Comparison of ENCODE assay signal across 29 mouse cellular contexts in genomic region chr3:80750786-80751185, GRCm38 (mm10). TPM values are rescaled to one million over a fixed set of nuclear protein-coding genes. Genes with fewer than 3 reads are reported as not detected.
A peak's percentile ranks its signal among the peaks of the same experiment; 100 is the strongest.
DNase-seq lines count a peak whose midpoint lies in the region; ATAC-seq and TF ChIP-seq lines count a peak whose summit lies in the region.
"Had no signal": no experiment of that assay in that cellular context is flagged by ENCODE, and none has a peak within 500 bp of the region (broad histone marks: within the 10 kb centered on the region; RNA-seq: fewer than 3 reads in every experiment).

No protein-coding gene starts in this region.

- H3K4me3 ChIP-seq in layer of hippocampus, adult 2 months: no peak overlapping the region
- no peak overlapping the region for H3K4me3 ChIP-seq in midbrain, embryonic 14.5 days (replicated peaks; ENCODE audit: low read depth, low read length)
- H3K4me3 ChIP-seq in midbrain, embryonic 16.5 days (ENCODE audit: low read depth, low read length): no peak overlapping the region
- H3K4me3 ChIP-seq: embryonic facial prominence, embryonic 13.5 days; embryonic facial prominence, embryonic 15.5 days; erythroblast, embryonic 14.5 days; forebrain, embryonic 10.5 days; forebrain, embryonic 12.5 days had no signal

- no peak overlapping the region for H3K4me2 ChIP-seq in midbrain, embryonic 14.5 days (ENCODE audit: low read length)
- H3K4me2 ChIP-seq in midbrain, embryonic 16.5 days (ENCODE audit: low read length): no peak overlapping the region
- H3K4me2 ChIP-seq: embryonic facial prominence, embryonic 13.5 days; embryonic facial prominence, embryonic 15.5 days; forebrain, embryonic 12.5 days had no signal

- 0 out of 2 replicates have a peak overlapping the region, but pooled peaks have one; percentile 10 for H3K27ac ChIP-seq in layer of hippocampus, adult 2 months
- H3K27ac ChIP-seq in midbrain, embryonic 14.5 days (replicated peaks; ENCODE audit: low read depth, low read length): no peak overlapping the region
- H3K27ac ChIP-seq in midbrain, embryonic 16.5 days (ENCODE audit: low read length): no peak overlapping the region
- H3K27ac ChIP-seq: embryonic facial prominence, embryonic 13.5 days; embryonic facial prominence, embryonic 15.5 days; forebrain, embryonic 10.5 days; forebrain, embryonic 12.5 days had no signal

- H3K27me3 ChIP-seq in midbrain, embryonic 14.5 days (ENCODE audit: control insufficient read depth, insufficient read depth, low read length): no peaks in the 10 kb centered on the region
- no peaks in the 10 kb centered on the region for H3K27me3 ChIP-seq in midbrain, embryonic 16.5 days (ENCODE audit: control insufficient read depth, insufficient read depth, low read depth, low read length)
- H3K27me3 ChIP-seq: CH12.LX; embryonic facial prominence, embryonic 13.5 days; embryonic facial prominence, embryonic 15.5 days; forebrain, embryonic 12.5 days had no signal

- no peaks in the 10 kb centered on the region for H3K4me1 ChIP-seq in midbrain, embryonic 14.5 days (ENCODE audit: control insufficient read depth, insufficient read depth, low read length)
- peaks cover 2% of the 10 kb centered on the region; the same call in 1 of the 2 replicates for H3K4me1 ChIP-seq in midbrain, embryonic 16.5 days (ENCODE audit: control insufficient read depth, insufficient read depth, low read length)
- H3K4me1 ChIP-seq: embryonic facial prominence, embryonic 13.5 days; embryonic facial prominence, embryonic 15.5 days; forebrain, embryonic 10.5 days; forebrain, embryonic 12.5 days had no signal

- no peaks in the 10 kb centered on the region for H3K9me3 ChIP-seq in midbrain, embryonic 14.5 days (ENCODE audit: control insufficient read depth, low read length)
- H3K9me3 ChIP-seq in midbrain, embryonic 16.5 days (replicated peaks; ENCODE audit: control insufficient read depth, low read length, poor library complexity, severe bottlenecking): no peaks in the 10 kb centered on the region
- H3K9me3 ChIP-seq: embryonic facial prominence, embryonic 13.5 days; embryonic facial prominence, embryonic 15.5 days; forebrain, embryonic 10.5 days; forebrain, embryonic 12.5 days; G1E had no signal

- no peak overlapping the region for H3K9ac ChIP-seq in midbrain, embryonic 14.5 days (replicated peaks; ENCODE audit: low read length)
- H3K9ac ChIP-seq in midbrain, embryonic 16.5 days (ENCODE audit: low read depth, low read length): no peak overlapping the region
- H3K9ac ChIP-seq: embryonic facial prominence, embryonic 13.5 days; embryonic facial prominence, embryonic 15.5 days; forebrain, embryonic 12.5 days had no signal

- no peaks in the 10 kb centered on the region for H3K36me3 ChIP-seq in midbrain, embryonic 14.5 days (ENCODE audit: control insufficient read depth, insufficient read depth, low read length)
- H3K36me3 ChIP-seq in midbrain, embryonic 16.5 days (ENCODE audit: control insufficient read depth, insufficient read depth, low read length): peaks cover 3% of the 10 kb centered on the region; the same call in 1 of the 2 replicates
- H3K36me3 ChIP-seq: embryonic facial prominence, embryonic 13.5 days; embryonic facial prominence, embryonic 15.5 days; forebrain, embryonic 10.5 days; forebrain, embryonic 12.5 days; G1E had no signal

- no peak for ATAC-seq in midbrain, embryonic 14.5 days (ENCODE audit: low FRiP score, low TSS enrichment)
- ATAC-seq in midbrain, embryonic 16.5 days: no peak
- no peak for ATAC-seq in cerebellum, adult (ENCODE audit: insufficient number of reproducible peaks, low FRiP score, low TSS enrichment)
- ATAC-seq: CD4-positive, CD25-positive, alpha-beta regulatory T cell, adult 4 months; forebrain, embryonic 14.5 days; forebrain, embryonic 16.5 days had no signal

- TF ChIP-seq CTCF in layer of hippocampus, adult 2 months (conservative IDR thresholded peaks at IDR 0.05): no peak

- no peak for DNase-seq in layer of hippocampus, adult 2 months (ENCODE audit: low spot score in 2 of 2)
- no peak for DNase-seq in layer of hippocampus, postnatal 36 days
- peak; percentile 23 for DNase-seq in midbrain, embryonic 14.5 days
- peak; percentile 39 for DNase-seq in retina, embryonic 14.5 days (ENCODE audit: low spot score)
- no peak for DNase-seq in frontal cortex, postnatal 14 days (ENCODE audit: low spot score in 2 of 2)
- DNase-seq: adrenal gland, adult 2 months; adrenal gland, postnatal 10 days; adrenal gland, postnatal 25 days; B cell, adult 2 months; cerebellum, adult 11 months; cerebellum, adult 18-20 months; cerebellum, adult 8-10 months; cerebellum, adult 9-11 months; cerebellum, postnatal 14 days; cerebellum, postnatal 36 days; embryo, embryonic 11 days had no signal

RNA-seq across cellular contexts. Expression of gene Gria2, which starts 51.8 kb away (rescaled TPM):
- 100 to 1,000 TPM; 712 to 741 TPM for total RNA-seq in layer of hippocampus, adult 2 months (2021)
- total RNA-seq in layer of hippocampus, postnatal 36 days (2021): 100 to 1,000 TPM; 669 to 720 TPM
- polyA plus RNA-seq in midbrain, embryonic 14.5 days (2014; fragmentation: Nextera tagmentation; extraction: Ambion mirVana): 179 and 191 TPM in 2 replicates
- 241 and 261 TPM in 2 replicates for polyA plus RNA-seq in midbrain, embryonic 16.5 days (2015; fragmentation: Nextera tagmentation; extraction: Ambion mirVana)
- total RNA-seq: CH12.LX; common myeloid progenitor, adult 5-6 weeks had no signal
- polyA plus RNA-seq: CD4-positive, CD25-positive, alpha-beta regulatory T cell, adult 4 months; erythroblast, embryonic 14.5 days; G1E had no signal

Comparison
In these comparisons a context has a peak if more than half of its experiments do, and no peak if none do; other contexts are left out.
1. DNase-seq: peak in midbrain, embryonic 14.5 days (single experiment) and retina, embryonic 14.5 days (single experiment); none in layer of hippocampus, adult 2 months (0 of 2), layer of hippocampus, postnatal 36 days (0 of 2) and frontal cortex, postnatal 14 days (0 of 2).